Mouse (Mus musculus): Measurements from ENCODE around the gene Wdpcp.

GRCm38 (mm10) chr11:21540072-21540471 lies 32.0 kb upstream of the Wdpcp start:
- no peak for TF ChIP-seq GATA1 (IDR thresholded peaks at IDR 0.05; ENCODE audit: low read length)
- TF ChIP-seq TAL1 (IDR thresholded peaks at IDR 0.05; ENCODE audit: low read length), result no peak
